Mouse (Mus musculus) ES-E14 (cell line): ENCODE measurements at regions not wholly inside any gene's neighbourhood (a gene's known extent, or its start where the extent isn't known, plus 50 kb on each side); places are given as distances from the start of the nearest gene placed in this dataset.

ENCODE experiments used
- DNase-seq: peaks from one replicate; pipeline ENCODE4 v3.0.0-alpha.2; 2013; ENCODE audit warnings: low read depth, low spot score
- H3K27ac ChIP-seq: 2 replicates; pipeline ENCODE4 v1.5.1; 2012; ENCODE audit warnings: low read depth, mild to moderate bottlenecking, low read length, moderate library complexity, mixed read lengths; ENCODE audit not compliant: poor library complexity, insufficient read depth, severe bottlenecking
- H3K36me3 ChIP-seq: 2 replicates; pipeline ENCODE4 v1.6.1; 2012; ENCODE audit warnings: mild to moderate bottlenecking, low read length, moderate library complexity, mixed read lengths; ENCODE audit not compliant: control insufficient read depth, poor library complexity, insufficient read depth, severe bottlenecking
- H3K4me1 ChIP-seq, 2 experiments: fragments of 150-350 bp in 1 of 2; sonication (generic) in 1 of 2; 2 replicates each; pipeline ENCODE4 v1.6.1; 2012; ENCODE audit warnings: low read length in 2 of 2, mild to moderate bottlenecking in 1 of 2, mixed read lengths in 1 of 2; ENCODE audit not compliant: control insufficient read depth in 2 of 2, insufficient read depth in 2 of 2, poor library complexity in 1 of 2
- H3K4me3 ChIP-seq, 2 experiments: fragments of 150-350 bp in 1 of 2; sonication (generic) in 1 of 2; 2 replicates each; pipeline ENCODE4 v1.5.1; 2012; ENCODE audit warnings: low read length in 2 of 2, low read depth in 1 of 2, mild to moderate bottlenecking in 1 of 2, mixed read lengths in 1 of 2; ENCODE audit not compliant: insufficient read depth in 1 of 2, poor library complexity in 1 of 2, severe bottlenecking in 1 of 2
- H3K9ac ChIP-seq: 2 replicates; pipeline ENCODE4 v1.6.1; 2012; ENCODE audit warnings: low read depth, mild to moderate bottlenecking, low read length, mixed read lengths; ENCODE audit not compliant: poor library complexity, insufficient read depth, severe bottlenecking
- H3K9me3 ChIP-seq: fragments of 150-350 bp; sonication (generic); 2 replicates; pipeline ENCODE4 v1.6.1; 2012; ENCODE audit warnings: low read depth, mild to moderate bottlenecking, low read length; ENCODE audit not compliant: control insufficient read depth, insufficient read depth
- CHD2 ChIP-seq: IDR thresholded peaks from 2 replicates; pipeline ENCODE4 v1.6.1; 2014; ENCODE audit warnings: mild to moderate bottlenecking, low read depth, low read length, inconsistent platforms
- HCFC1 ChIP-seq: IDR thresholded peaks from 2 replicates; pipeline ENCODE4 v1.6.1; 2012; ENCODE audit warnings: low read length, inconsistent platforms, borderline replicate concordance; ENCODE audit not compliant: insufficient read depth
- MAFK ChIP-seq: IDR thresholded peaks from 2 replicates; pipeline ENCODE4 v1.6.1; 2014; ENCODE audit warnings: mild to moderate bottlenecking, low read depth, low read length, inconsistent platforms; ENCODE audit not compliant: insufficient read depth
- ZC3H11A ChIP-seq: IDR thresholded peaks from 2 replicates; pipeline ENCODE4 v1.6.1; 2012; ENCODE audit warnings: low read depth, mild to moderate bottlenecking, inconsistent platforms, low read length, borderline replicate concordance
- ZNF384 ChIP-seq: IDR thresholded peaks from 2 replicates; pipeline ENCODE4 v1.6.1; 2012; ENCODE audit warnings: low read depth, low read length, inconsistent platforms
- in situ Hi-C, 2 experiments: fragments of 600-800 bp; cut with MboI; formaldehyde crosslinking; loops; one replicate each; pipeline ENCODE4 v1.15.1; 2025; ENCODE audit warnings: low sequenced_read_pairs in 2 of 2, inconsistent platforms in 1 of 2; ENCODE audit not compliant: unreplicated experiment in 2 of 2

DNA sequence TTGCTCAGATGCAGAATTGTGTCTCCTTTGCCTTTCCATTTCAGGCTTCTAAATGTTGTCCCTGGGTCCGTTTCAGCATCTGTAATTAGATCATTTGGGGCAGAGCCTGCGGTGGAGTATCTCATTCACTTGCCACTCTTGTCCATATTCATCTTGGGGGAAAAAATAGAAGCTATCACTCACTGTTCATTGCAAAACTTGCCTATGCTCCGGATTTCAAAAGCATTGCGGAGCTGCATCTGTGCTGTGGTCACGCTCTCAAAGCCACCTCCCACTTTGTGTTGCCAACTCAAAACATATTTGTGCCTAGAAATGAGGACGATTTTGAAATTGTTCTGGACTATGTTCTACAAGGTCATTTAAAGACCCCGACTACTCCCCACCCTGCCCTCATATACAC is 138.3 kb upstream of the Zfp648 start:
- Histone ChIP-seq H3K4me1 (no peaks in the 10 kb centered on the region), H3K9me3 (no peaks in the 10 kb centered on the region), H3K27ac (no peak overlapping the region), H3K9ac (no peak overlapping the region), H3K4me3 (no peak overlapping the region), H3K36me3 (no peaks in the 10 kb centered on the region)
- DNase-seq, result no peak
- in situ Hi-C loops, result no loop called here
- TF ChIP-seq ZNF384, result no peak
- TF ChIP-seq CHD2, result no peak
- no peak for TF ChIP-seq MAFK
- TF ChIP-seq ZC3H11A, result no peak
- no peak for TF ChIP-seq HCFC1

- TF ChIP-seq ZNF384 (no peak), CHD2 (no peak), ZC3H11A (no peak), MAFK (no peak), HCFC1 (no peak)
- Histone ChIP-seq H3K36me3 (no peaks in the 10 kb centered on the region), H3K9me3 (no peaks in the 10 kb centered on the region), H3K27ac (no peak overlapping the region), H3K4me1 (no peaks in the 10 kb centered on the region), H3K9ac (no peak overlapping the region), H3K4me3 (no peak overlapping the region)
- in situ Hi-C loops, result no loop called here
- DNase-seq, result no peak
Measured at GRCm38 (mm10) chr1:154064633-154065032, 136.4 kb upstream of the Zfp648 start.

GRCm38 (mm10) chr1:154065336-154066329 is 135.4 kb upstream of the Zfp648 start:
- H3K9me3 ChIP-seq, result no peaks in the 10 kb centered on the region
- H3K27ac ChIP-seq, result no peak overlapping the region
- no peak overlapping the region for H3K9ac ChIP-seq
- no peak for TF ChIP-seq MAFK
- H3K36me3 ChIP-seq, result no peaks in the 10 kb centered on the region
- no peak overlapping the region for H3K4me3 ChIP-seq
- DNase-seq, result no peak
- H3K4me1 ChIP-seq, result no peaks in the 10 kb centered on the region
- in situ Hi-C loops, result no loop called here

GRCm38 (mm10) chr1:154067856-154068255 is 133.1 kb upstream of the Zfp648 start:
- no peaks in the 10 kb centered on the region for H3K4me1 ChIP-seq
- no peak overlapping the region for H3K9ac ChIP-seq
- H3K9me3 ChIP-seq, result no peaks in the 10 kb centered on the region
- no peak overlapping the region for H3K4me3 ChIP-seq
- no peaks in the 10 kb centered on the region for H3K36me3 ChIP-seq
- TF ChIP-seq CHD2, result no peak
- TF ChIP-seq HCFC1, result no peak
- no peak for DNase-seq
- in situ Hi-C loops, result no loop called here
- no peak overlapping the region for H3K27ac ChIP-seq

- H3K27ac ChIP-seq, result no peak overlapping the region
- no peak for TF ChIP-seq CHD2
- no peak for TF ChIP-seq ZNF384
- no peak for TF ChIP-seq HCFC1
- TF ChIP-seq ZC3H11A, result no peak
- TF ChIP-seq MAFK, result no peak
- H3K36me3 ChIP-seq, result no peaks in the 10 kb centered on the region
- H3K4me3 ChIP-seq, result no peak overlapping the region
- H3K9me3 ChIP-seq, result no peaks in the 10 kb centered on the region
- no peak overlapping the region for H3K9ac ChIP-seq
- H3K4me1 ChIP-seq, result peaks cover 3 to 7% of the 10 kb centered on the region in 2 experiments; a peak in 2 of 4 replicates
- in situ Hi-C loops, result no loop called here
- no peak for DNase-seq
Measured at GRCm38 (mm10) chr1:154074270-154074669, 126.7 kb upstream of the Zfp648 start.
